Mouse (Mus musculus) cerebellum, adult 2 months (tissue): ENCODE measurements around the gene Kdelr1.

Experiments
- CTCF ChIP-seq: fragments of 200-500 bp; IDR thresholded peaks from 2 replicates; pipeline ENCODE4 v1.5.1; 2011; ENCODE audit warnings: low read depth, mild to moderate bottlenecking, control low read depth, low read length, moderate library complexity, borderline replicate concordance; ENCODE audit not compliant: insufficient read depth
- POLR2A ChIP-seq: fragments of 200-500 bp; IDR thresholded peaks from 2 replicates; pipeline ENCODE4 v1.6.1; 2011; ENCODE audit warnings: low read length, control low read depth, borderline replicate concordance; ENCODE audit not compliant: insufficient read depth

- TF ChIP-seq POLR2A (no peak), CTCF (no peak)
Measured at GRCm38 (mm10) chr7:45867871-45868270, 4.7 kb upstream of the Kdelr1 start.
